Comparison of ENCODE assay signal across 16 mouse cellular contexts in the genomic region with DNA sequence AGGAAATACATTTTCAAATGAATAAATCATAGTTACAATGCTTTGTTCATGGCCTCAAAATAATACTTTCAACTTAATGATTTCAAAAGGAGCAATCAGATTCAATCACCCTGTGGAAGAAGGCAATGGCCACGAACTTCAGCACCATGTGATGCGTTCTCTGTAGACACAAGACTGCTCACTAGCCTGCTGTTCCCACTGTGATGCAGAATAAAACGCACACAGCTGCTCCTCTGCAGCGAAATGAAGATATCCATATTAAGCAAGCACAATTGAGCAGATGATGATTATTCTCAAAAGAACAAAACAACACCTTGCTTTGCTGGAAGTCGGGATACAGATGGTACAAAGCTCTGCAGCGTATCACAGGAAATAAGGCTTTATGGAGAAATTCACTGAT.
DNase-seq lines count a peak whose midpoint lies in the region; ATAC-seq and TF ChIP-seq lines count a peak whose summit lies in the region.
"Had no signal": no experiment of that assay in that cellular context is flagged by ENCODE, and none has a peak within 500 bp of the region (broad histone marks: within the 10 kb centered on the region; RNA-seq: fewer than 3 reads in every experiment).

No protein-coding gene starts in this region.

- ATAC-seq in hindbrain, embryonic 16.5 days = peak; percentile 74
- no peak for ATAC-seq in hindbrain, embryonic 11.5 days (ENCODE audit: low FRiP score)
- no peak for ATAC-seq in midbrain, embryonic 14.5 days (ENCODE audit: low FRiP score, low TSS enrichment)
- ATAC-seq in forebrain, postnatal 0 days = peak; percentile 78
- ATAC-seq: Patski had no signal

- no peak overlapping the region for H3K4me2 ChIP-seq in hindbrain, embryonic 16.5 days (ENCODE audit: low read length)
- no peak overlapping the region for H3K4me2 ChIP-seq in hindbrain, embryonic 11.5 days (replicated peaks; ENCODE audit: low read depth, low read length)
- no peak overlapping the region for H3K4me2 ChIP-seq in midbrain, embryonic 14.5 days (ENCODE audit: low read length)
- H3K4me2 ChIP-seq in forebrain, postnatal 0 days (ENCODE audit: low read depth) = no peak overlapping the region
- H3K4me2 ChIP-seq: embryonic facial prominence, embryonic 15.5 days; stomach, embryonic 15.5 days had no signal

- H3K9ac ChIP-seq in hindbrain, embryonic 16.5 days (ENCODE audit: low read depth, low read length) = no peak overlapping the region
- no peak overlapping the region for H3K9ac ChIP-seq in hindbrain, embryonic 11.5 days (ENCODE audit: low read depth, low read length)
- H3K9ac ChIP-seq in midbrain, embryonic 14.5 days (replicated peaks; ENCODE audit: low read length) = no peak overlapping the region
- no peak overlapping the region for H3K9ac ChIP-seq in forebrain, postnatal 0 days
- H3K9ac ChIP-seq: embryonic facial prominence, embryonic 15.5 days; stomach, embryonic 15.5 days had no signal

- no peaks in the 10 kb centered on the region for H3K4me1 ChIP-seq in hindbrain, embryonic 16.5 days (ENCODE audit: control insufficient read depth, insufficient read depth, low read depth, low read length)
- H3K4me1 ChIP-seq in hindbrain, embryonic 11.5 days (replicated peaks; ENCODE audit: control insufficient read depth, insufficient read depth, low read length) = no peaks in the 10 kb centered on the region
- H3K4me1 ChIP-seq in midbrain, embryonic 14.5 days (ENCODE audit: control insufficient read depth, insufficient read depth, low read length) = no peaks in the 10 kb centered on the region
- no peaks in the 10 kb centered on the region for H3K4me1 ChIP-seq in midbrain, embryonic 10.5 days
- no peaks in the 10 kb centered on the region for H3K4me1 ChIP-seq in forebrain, postnatal 0 days (ENCODE audit: insufficient read depth)
- H3K4me1 ChIP-seq: embryonic facial prominence, embryonic 15.5 days; stomach, embryonic 15.5 days had no signal

- no peak for TF ChIP-seq CTCF in forebrain, postnatal 0 days (IDR thresholded peaks at IDR 0.05; ENCODE audit: low read depth)

- no peaks in the 10 kb centered on the region for H3K36me3 ChIP-seq in hindbrain, embryonic 16.5 days (ENCODE audit: control insufficient read depth, insufficient read depth, low read length)
- no peaks in the 10 kb centered on the region for H3K36me3 ChIP-seq in hindbrain, embryonic 11.5 days (ENCODE audit: control insufficient read depth, insufficient read depth, low read length)
- no peaks in the 10 kb centered on the region for H3K36me3 ChIP-seq in midbrain, embryonic 14.5 days (ENCODE audit: control insufficient read depth, insufficient read depth, low read length)
- H3K36me3 ChIP-seq in midbrain, embryonic 10.5 days = no peaks in the 10 kb centered on the region
- no peaks in the 10 kb centered on the region for H3K36me3 ChIP-seq in forebrain, postnatal 0 days (ENCODE audit: insufficient read depth)
- H3K36me3 ChIP-seq: embryonic facial prominence, embryonic 15.5 days; stomach, embryonic 15.5 days had no signal

- no peak overlapping the region for H3K4me3 ChIP-seq in hindbrain, embryonic 16.5 days (ENCODE audit: low read length)
- no peak overlapping the region for H3K4me3 ChIP-seq in hindbrain, embryonic 11.5 days (ENCODE audit: low read depth, low read length)
- no peak overlapping the region for H3K4me3 ChIP-seq in midbrain, embryonic 14.5 days (replicated peaks; ENCODE audit: low read depth, low read length)
- no peak overlapping the region for H3K4me3 ChIP-seq in midbrain, embryonic 10.5 days
- H3K4me3 ChIP-seq in forebrain, postnatal 0 days (ENCODE audit: low read depth, low read length) = no peak overlapping the region
- H3K4me3 ChIP-seq: embryonic facial prominence, embryonic 15.5 days; stomach, embryonic 15.5 days had no signal

- H3K27me3 ChIP-seq in hindbrain, embryonic 16.5 days (replicated peaks; ENCODE audit: control insufficient read depth, insufficient read depth, low read length) = no peaks in the 10 kb centered on the region
- H3K27me3 ChIP-seq in hindbrain, embryonic 11.5 days (ENCODE audit: control insufficient read depth, insufficient read depth, low read length) = no peaks in the 10 kb centered on the region
- H3K27me3 ChIP-seq in midbrain, embryonic 14.5 days (ENCODE audit: control insufficient read depth, insufficient read depth, low read length) = no peaks in the 10 kb centered on the region
- no peaks in the 10 kb centered on the region for H3K27me3 ChIP-seq in midbrain, embryonic 10.5 days (ENCODE audit: low read depth, poor library complexity, severe bottlenecking)
- H3K27me3 ChIP-seq in forebrain, postnatal 0 days (ENCODE audit: insufficient read depth, low read length) = no peaks in the 10 kb centered on the region
- H3K27me3 ChIP-seq: embryonic facial prominence, embryonic 15.5 days; Patski; stomach, embryonic 15.5 days had no signal

- no peak overlapping the region for H3K27ac ChIP-seq in hindbrain, embryonic 16.5 days (ENCODE audit: low read depth, low read length)
- H3K27ac ChIP-seq in hindbrain, embryonic 11.5 days (ENCODE audit: low read depth, low read length) = no peak overlapping the region
- no peak overlapping the region for H3K27ac ChIP-seq in midbrain, embryonic 14.5 days (replicated peaks; ENCODE audit: low read depth, low read length)
- H3K27ac ChIP-seq in midbrain, embryonic 10.5 days (replicated peaks) = no peak overlapping the region
- no peak overlapping the region for H3K27ac ChIP-seq in forebrain, postnatal 0 days (ENCODE audit: low read depth, low read length)
- H3K27ac ChIP-seq: embryonic facial prominence, embryonic 15.5 days; stomach, embryonic 15.5 days had no signal

- 50% methylated on average over 6 of the region's 6 CpGs for WGBS in hindbrain, embryonic 16.5 days
- 72% methylated on average over 6 of the region's 6 CpGs for whole genome bisulfite sequencing in hindbrain, embryonic 11.5 days
- WGBS in midbrain, embryonic 14.5 days = 51% methylated on average over 6 of the region's 6 CpGs
- 79% methylated on average over 6 of the region's 6 CpGs for WGBS in midbrain, embryonic 10.5 days
- WGBS in forebrain, postnatal 0 days = 54% methylated on average over 6 of the region's 6 CpGs

- DNase-seq in hindbrain, embryonic 11.5 days (ENCODE audit: low spot score) = no peak
- peak; percentile 6 for DNase-seq in midbrain, embryonic 14.5 days
- no peak for DNase-seq in midbrain, embryonic 10.5 days (ENCODE audit: low spot score)
- peak; percentile 6 for DNase-seq in forebrain, postnatal 0 days
- peak; percentile 36 for DNase-seq in telencephalon, adult 2 months (ENCODE audit: low read depth, low spot score)
- DNase-seq in urinary bladder, postnatal 14 days (ENCODE audit: low spot score) = no peak
- DNase-seq: cerebellum, postnatal 10 days; embryo, embryonic 11 days; gastrocnemius, postnatal 36 days; kidney, adult 9 months; kidney, postnatal 36 days; lung, postnatal 10 days had no signal

- no peaks in the 10 kb centered on the region for H3K9me3 ChIP-seq in hindbrain, embryonic 16.5 days (ENCODE audit: control insufficient read depth, low read length)
- H3K9me3 ChIP-seq in hindbrain, embryonic 11.5 days (ENCODE audit: control insufficient read depth, low read length) = no peaks in the 10 kb centered on the region
- H3K9me3 ChIP-seq in midbrain, embryonic 14.5 days (ENCODE audit: control insufficient read depth, low read length) = no peaks in the 10 kb centered on the region
- no peaks in the 10 kb centered on the region for H3K9me3 ChIP-seq in midbrain, embryonic 10.5 days (replicated peaks)
- no peaks in the 10 kb centered on the region for H3K9me3 ChIP-seq in forebrain, postnatal 0 days (ENCODE audit: low read length)
- H3K9me3 ChIP-seq: embryonic facial prominence, embryonic 15.5 days; stomach, embryonic 15.5 days had no signal

Comparison
In these comparisons a context has a peak if more than half of its experiments do, and no peak if none do; other contexts are left out.
1. ATAC-seq: peak in hindbrain, embryonic 16.5 days (single experiment) and forebrain, postnatal 0 days (single experiment); none in hindbrain, embryonic 11.5 days (single experiment) and midbrain, embryonic 14.5 days (single experiment).
2. DNase-seq: peak in midbrain, embryonic 14.5 days (single experiment), forebrain, postnatal 0 days (single experiment) and telencephalon, adult 2 months (single experiment); none in hindbrain, embryonic 11.5 days (single experiment), midbrain, embryonic 10.5 days (single experiment) and urinary bladder, postnatal 14 days (single experiment).